Mouse (Mus musculus): Measurements from ENCODE around the gene Bag6.
A peak's percentile ranks its signal among the peaks of the same experiment; 100 is the strongest.

Bag6 gene

GRCm38 (mm10) chr17:35164218-35164567 is 29.2 kb downstream of the Bag6 start:
- Histone ChIP-seq H3K36me3 (ENCODE audit: insufficient read depth, low read length) (peaks cover 53% of the 10 kb centered on the region), H3K4me3 (replicated peaks; ENCODE audit: low read length) (peak overlapping the region; percentile 99), H3K9me3 (ENCODE audit: low read length) (no peaks in the 10 kb centered on the region), H3K27me3 (ENCODE audit: insufficient read depth, low read length) (no peaks in the 10 kb centered on the region), H3K4me1 (replicated peaks; ENCODE audit: low read depth, low read length) (peaks cover 57% of the 10 kb centered on the region)
- TF ChIP-seq POU5F1 (IDR thresholded peaks at IDR 0.05; ENCODE audit: borderline replicate concordance, low read length), result no peak
- TF ChIP-seq CTCF (conservative IDR thresholded peaks at IDR 0.05; ENCODE audit: low read length), result no peak
- no peak for TF ChIP-seq NANOG (IDR thresholded peaks at IDR 0.05; ENCODE audit: borderline replicate concordance, low read length)

GRCm38 (mm10) chr17:35164568-35165450 is 29.8 kb downstream of the Bag6 start, which contains the start of gene Prrc2a:
Gene Prrc2a, minus strand, starts transcription at chr17:35164897.
- H3K4me1 ChIP-seq (replicated peaks; ENCODE audit: low read depth, low read length), result peaks cover 51% of the 10 kb centered on the region
- H3K9me3 ChIP-seq (ENCODE audit: low read length), result no peaks in the 10 kb centered on the region
- peak within 1 kb of the TSS; percentile 99 for H3K4me3 ChIP-seq (replicated peaks; ENCODE audit: low read length)
- TF ChIP-seq POU5F1 (IDR thresholded peaks at IDR 0.05; ENCODE audit: borderline replicate concordance, low read length) (no peak), CTCF (conservative IDR thresholded peaks at IDR 0.05; ENCODE audit: low read length) (no peak), NANOG (IDR thresholded peaks at IDR 0.05; ENCODE audit: borderline replicate concordance, low read length) (no peak)
- H3K36me3 ChIP-seq (ENCODE audit: insufficient read depth, low read length), result peaks cover 47% of the 10 kb centered on the region
- no peaks in the 10 kb centered on the region for H3K27me3 ChIP-seq (ENCODE audit: insufficient read depth, low read length)

- peak overlapping the region; percentile 83 for H3K4me3 ChIP-seq (replicated peaks; ENCODE audit: low read length)
- peaks cover 43% of the 10 kb centered on the region for H3K4me1 ChIP-seq (replicated peaks; ENCODE audit: low read depth, low read length)
- no peak for TF ChIP-seq CTCF (conservative IDR thresholded peaks at IDR 0.05; ENCODE audit: low read length)
- no peak for TF ChIP-seq NANOG (IDR thresholded peaks at IDR 0.05; ENCODE audit: borderline replicate concordance, low read length)
- peak; percentile 78; the same call in 1 of the 2 replicates for TF ChIP-seq POU5F1 (IDR thresholded peaks at IDR 0.05; ENCODE audit: borderline replicate concordance, low read length)
- peaks cover 39% of the 10 kb centered on the region for H3K36me3 ChIP-seq (ENCODE audit: insufficient read depth, low read length)
- H3K9me3 ChIP-seq (ENCODE audit: low read length), result no peaks in the 10 kb centered on the region
- H3K27me3 ChIP-seq (ENCODE audit: insufficient read depth, low read length), result 0 out of 2 replicates have a peak, but pooled peaks cover 3% of the 10 kb centered on the region
Observed at GRCm38 (mm10) chr17:35165451-35166155, 30.6 kb downstream of the Bag6 start.

- Histone ChIP-seq H3K9me3 (ENCODE audit: low read length) (no peaks in the 10 kb centered on the region), H3K27me3 (ENCODE audit: insufficient read depth, low read length) (peaks cover 11% of the 10 kb centered on the region; the same call in 1 of the 2 replicates), H3K36me3 (ENCODE audit: insufficient read depth, low read length) (peaks cover 30% of the 10 kb centered on the region), H3K4me1 (replicated peaks; ENCODE audit: low read depth, low read length) (peaks cover 34% of the 10 kb centered on the region), H3K4me3 (replicated peaks; ENCODE audit: low read length) (peak overlapping the region; percentile 83; the same call in 1 of the 2 replicates)
- no peak for TF ChIP-seq NANOG (IDR thresholded peaks at IDR 0.05; ENCODE audit: borderline replicate concordance, low read length)
- TF ChIP-seq POU5F1 (IDR thresholded peaks at IDR 0.05; ENCODE audit: borderline replicate concordance, low read length), result no peak
- peak; percentile 62 for TF ChIP-seq CTCF (conservative IDR thresholded peaks at IDR 0.05; ENCODE audit: low read length)
Observed at GRCm38 (mm10) chr17:35166352-35167035, 31.5 kb downstream of the Bag6 start.

- TF ChIP-seq NANOG (IDR thresholded peaks at IDR 0.05; ENCODE audit: borderline replicate concordance, low read length) (no peak), CTCF (conservative IDR thresholded peaks at IDR 0.05; ENCODE audit: low read length) (no peak), POU5F1 (IDR thresholded peaks at IDR 0.05; ENCODE audit: borderline replicate concordance, low read length) (no peak)
- peaks cover 23% of the 10 kb centered on the region for H3K27me3 ChIP-seq (ENCODE audit: insufficient read depth, low read length)
Observed at GRCm38 (mm10) chr17:35167794-35168193, 32.8 kb downstream of the Bag6 start.

GRCm38 (mm10) chr17:35168541-35169207 is 33.7 kb downstream of the Bag6 start:
- peaks cover 31% of the 10 kb centered on the region for H3K27me3 ChIP-seq (ENCODE audit: insufficient read depth, low read length)
- no peak for TF ChIP-seq POU5F1 (IDR thresholded peaks at IDR 0.05; ENCODE audit: borderline replicate concordance, low read length)
- peak; percentile 71 for TF ChIP-seq CTCF (conservative IDR thresholded peaks at IDR 0.05; ENCODE audit: low read length)
- peaks cover 8% of the 10 kb centered on the region; the same call in 1 of the 2 replicates for H3K36me3 ChIP-seq (ENCODE audit: insufficient read depth, low read length)
- H3K4me1 ChIP-seq (replicated peaks; ENCODE audit: low read depth, low read length), result peaks cover 13% of the 10 kb centered on the region
- no peak overlapping the region for H3K4me3 ChIP-seq (replicated peaks; ENCODE audit: low read length)
- H3K9me3 ChIP-seq (ENCODE audit: low read length), result no peaks in the 10 kb centered on the region

More at GRCm38 (mm10) chr17:35167794-35168193, 32.8 kb downstream of the Bag6 start:
- Histone ChIP-seq H3K9me3 (ENCODE audit: low read length) (no peaks in the 10 kb centered on the region), H3K36me3 (ENCODE audit: insufficient read depth, low read length) (peaks cover 17% of the 10 kb centered on the region), H3K4me3 (replicated peaks; ENCODE audit: low read length) (no peak overlapping the region), H3K4me1 (replicated peaks; ENCODE audit: low read depth, low read length) (peaks cover 21% of the 10 kb centered on the region)

GRCm38 (mm10) chr17:35172445-35173234 is 37.7 kb downstream of the Bag6 start:
- H3K9me3 ChIP-seq (ENCODE audit: low read length), result no peaks in the 10 kb centered on the region
- peaks cover 39% of the 10 kb centered on the region for H3K27me3 ChIP-seq (ENCODE audit: insufficient read depth, low read length)
- TF ChIP-seq NANOG (IDR thresholded peaks at IDR 0.05; ENCODE audit: borderline replicate concordance, low read length) (no peak), CTCF (conservative IDR thresholded peaks at IDR 0.05; ENCODE audit: low read length) (no peak), POU5F1 (IDR thresholded peaks at IDR 0.05; ENCODE audit: borderline replicate concordance, low read length) (no peak)
- no peak overlapping the region for H3K4me3 ChIP-seq (replicated peaks; ENCODE audit: low read length)
- H3K4me1 ChIP-seq (replicated peaks; ENCODE audit: low read depth, low read length), result no peaks in the 10 kb centered on the region
- H3K36me3 ChIP-seq (ENCODE audit: insufficient read depth, low read length), result peaks cover 4% of the 10 kb centered on the region; the same call in 1 of the 2 replicates

All from E14TG2a.4 (cell line).